Mouse (Mus musculus): ENCODE data around the gene Ulk4.

Gene Ulk4

DNA sequence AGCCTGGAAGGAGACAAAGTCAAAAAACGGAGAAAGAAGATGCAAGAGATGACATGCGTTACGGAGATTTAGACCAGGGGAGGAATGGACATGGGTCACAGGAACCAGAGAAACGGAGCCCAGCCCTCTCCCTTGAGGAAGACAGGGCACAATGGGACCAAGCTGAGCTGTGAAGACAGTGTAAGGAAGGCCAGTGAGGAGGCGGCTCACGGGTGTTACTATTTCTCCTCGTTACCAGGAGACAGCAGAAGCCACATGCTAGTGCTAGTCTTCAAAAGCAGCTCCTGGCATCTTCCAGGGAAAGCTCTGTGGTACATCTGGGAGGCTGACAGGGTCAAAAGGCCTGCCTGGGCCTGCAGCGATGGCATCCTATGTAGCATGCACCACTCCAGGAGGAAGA lies 89.2 kb downstream of the Ulk4 start:
- DNase-seq = no peak

DNA sequence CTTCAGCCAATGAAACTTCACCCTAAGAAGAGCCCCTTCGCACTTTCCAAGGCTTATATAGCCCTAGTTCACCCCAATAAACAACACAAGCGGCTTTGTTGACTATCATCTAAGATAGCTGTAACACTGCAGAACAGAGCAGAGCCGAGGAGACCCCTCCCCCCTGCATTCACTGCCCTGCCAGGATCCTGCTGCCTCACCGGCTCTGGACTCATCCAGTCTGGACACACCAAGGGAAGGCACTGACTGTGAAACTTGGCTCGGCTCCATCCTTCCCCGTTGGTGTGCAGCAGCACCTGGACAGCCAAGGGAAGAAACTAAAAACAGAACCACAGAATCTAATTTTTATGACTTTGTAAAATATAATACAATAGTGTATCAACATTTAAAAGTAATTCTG lies 91.2 kb downstream of the Ulk4 start:
- DNase-seq = peak; percentile 74 to 86

DNA sequence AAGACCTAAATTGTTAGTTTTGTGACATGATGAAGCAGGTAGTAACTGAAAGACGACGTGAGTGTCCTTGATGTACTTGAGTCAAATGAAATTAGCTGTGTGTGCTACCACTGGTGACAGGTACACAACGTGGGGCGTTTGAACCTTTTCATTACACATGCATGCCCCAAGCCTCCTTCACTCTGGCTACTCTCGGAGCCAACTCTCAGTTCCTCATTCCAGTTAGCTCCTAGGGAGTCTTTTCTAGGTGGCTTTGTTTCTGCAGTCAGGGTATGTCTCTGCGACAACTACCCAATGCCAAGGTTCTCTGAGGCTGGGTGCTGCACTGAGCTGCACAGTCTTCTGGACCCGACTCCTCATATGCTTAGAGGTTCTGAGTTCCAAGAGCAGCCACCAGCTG lies 100.6 kb downstream of the Ulk4 start:
- DNase-seq = no peak

DNA sequence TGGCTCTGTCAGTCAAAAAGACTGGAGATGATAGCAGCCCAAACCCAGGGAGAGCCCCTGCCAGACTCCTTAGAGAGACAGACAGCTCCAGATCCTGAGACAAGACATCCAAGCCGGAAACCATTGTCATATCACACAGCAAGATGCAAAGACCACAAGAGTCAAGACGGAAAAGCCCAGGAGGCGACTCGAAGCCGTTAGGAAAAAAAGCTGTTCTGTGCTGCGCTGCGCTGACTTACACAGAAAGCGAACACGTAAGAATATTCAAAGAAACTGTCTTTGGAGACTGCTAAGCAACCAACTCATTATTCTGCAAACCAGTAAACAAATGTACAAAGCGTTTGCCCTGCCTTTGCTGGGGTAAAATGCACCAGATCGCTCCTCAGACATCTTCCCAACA lies 101.8 kb downstream of the Ulk4 start:
- no peak for DNase-seq

DNA sequence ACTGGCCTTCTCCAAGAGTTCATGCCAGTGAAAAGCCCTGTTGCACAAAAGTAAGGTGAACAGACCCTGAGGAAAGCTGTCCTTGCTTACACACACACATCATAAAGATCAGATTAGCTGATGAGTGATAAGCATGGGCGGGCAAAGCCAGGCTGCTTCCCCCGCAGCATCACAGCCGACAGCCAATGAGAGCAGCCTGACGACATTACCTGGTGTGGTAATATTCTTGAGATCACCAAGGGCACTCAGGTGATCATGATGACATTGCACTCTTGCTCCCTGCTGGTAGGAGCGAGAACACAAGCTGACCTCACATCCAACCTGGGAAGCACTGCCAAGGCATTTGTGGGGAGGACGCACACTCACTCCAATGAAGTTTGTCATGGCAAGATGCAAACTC lies 104.9 kb downstream of the Ulk4 start:
- DNase-seq = no peak

DNA sequence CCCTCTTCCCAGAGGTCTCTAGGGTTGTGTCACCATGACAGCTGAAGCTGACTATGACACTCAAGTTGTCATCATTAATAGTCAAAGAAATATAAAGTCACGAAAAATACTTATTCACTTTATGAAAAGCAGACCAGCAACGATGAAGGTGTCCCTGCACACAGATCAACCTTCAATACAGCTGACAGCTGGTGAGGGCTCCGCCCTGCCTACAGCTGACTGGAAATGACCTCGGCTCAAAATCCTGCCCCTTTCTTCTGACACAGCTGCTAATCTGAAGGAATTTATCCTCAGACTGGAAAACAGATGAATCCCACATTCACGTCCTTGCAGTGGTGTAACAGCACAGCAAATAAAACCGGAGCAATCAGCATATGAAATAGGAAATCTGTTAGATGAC lies 105.4 kb downstream of the Ulk4 start:
- DNase-seq = no peak

DNA sequence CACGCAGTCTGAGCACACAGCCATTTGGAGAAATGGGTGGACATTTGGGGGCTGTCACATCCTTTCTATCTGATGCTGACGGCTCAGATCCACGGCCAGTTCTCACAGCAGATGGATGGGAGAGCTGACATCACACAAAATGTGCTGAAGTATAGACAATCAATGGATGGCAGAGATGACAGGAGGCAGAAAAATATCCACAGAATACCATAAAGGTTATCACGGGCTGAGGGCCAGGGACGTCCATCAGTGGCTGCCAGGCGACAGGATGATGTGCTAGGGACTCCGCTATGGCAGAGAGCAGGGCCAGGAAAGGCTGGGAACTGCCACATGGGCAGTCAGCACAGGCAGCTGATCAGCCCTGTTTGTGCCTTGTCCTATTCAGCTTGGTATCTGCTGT lies 112.4 kb downstream of the Ulk4 start:
- DNase-seq = no peak

DNA sequence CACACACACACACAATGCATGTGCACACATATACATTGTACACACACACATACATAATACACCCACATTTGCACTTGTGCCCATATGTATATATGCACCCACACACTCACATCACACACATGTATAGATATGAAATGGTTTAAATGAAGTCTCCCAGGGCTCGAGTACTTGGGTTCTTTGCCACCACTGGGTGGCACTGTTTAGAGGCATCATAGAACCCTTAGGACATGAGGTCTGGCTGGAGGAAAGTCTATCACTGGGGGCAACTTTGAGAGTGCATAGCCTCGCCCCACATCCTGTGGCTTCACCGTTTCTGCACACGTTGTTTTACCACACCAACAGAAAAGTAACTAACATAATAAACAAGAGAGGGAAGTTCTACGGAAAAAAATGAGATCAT lies 114.2 kb downstream of the Ulk4 start:
- peak; percentile 21 to 52 for DNase-seq

DNA sequence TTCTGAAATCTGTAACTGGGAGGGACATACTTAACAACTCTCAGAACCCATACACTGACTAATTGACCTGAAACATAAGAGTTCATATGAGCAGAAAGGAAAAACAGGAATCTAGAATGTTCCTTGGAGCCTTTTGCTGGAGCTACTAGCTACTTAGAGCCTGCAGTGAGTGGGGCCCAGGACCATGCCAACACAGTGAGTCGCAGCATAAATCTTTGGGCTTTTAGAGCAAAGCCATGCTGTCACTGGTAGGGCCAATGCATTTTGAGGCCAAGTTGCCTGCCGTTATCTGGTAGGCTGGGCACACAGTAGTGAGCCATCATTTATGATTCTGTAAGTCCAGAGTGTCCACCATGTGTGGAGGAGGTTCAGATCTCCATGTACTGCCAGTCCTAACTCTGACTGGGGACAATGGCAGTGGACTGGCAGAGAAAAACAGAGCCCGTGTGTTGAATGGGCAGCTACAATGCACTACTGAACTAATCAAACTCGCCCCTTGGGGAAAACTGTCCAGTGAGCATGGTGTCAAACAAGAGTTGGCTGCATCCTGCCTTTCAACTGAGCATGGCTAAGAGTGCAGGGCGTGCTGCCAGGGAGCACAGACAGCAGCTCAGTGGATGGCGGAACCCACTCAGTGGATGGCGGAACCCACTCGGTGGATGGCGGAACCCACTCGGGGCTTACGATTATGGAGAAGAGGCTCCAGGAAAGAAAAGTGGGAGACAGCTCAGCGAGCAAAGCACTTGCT lies 115.0 kb downstream of the Ulk4 start:
- peak; percentile 61 to 74 for DNase-seq

DNA sequence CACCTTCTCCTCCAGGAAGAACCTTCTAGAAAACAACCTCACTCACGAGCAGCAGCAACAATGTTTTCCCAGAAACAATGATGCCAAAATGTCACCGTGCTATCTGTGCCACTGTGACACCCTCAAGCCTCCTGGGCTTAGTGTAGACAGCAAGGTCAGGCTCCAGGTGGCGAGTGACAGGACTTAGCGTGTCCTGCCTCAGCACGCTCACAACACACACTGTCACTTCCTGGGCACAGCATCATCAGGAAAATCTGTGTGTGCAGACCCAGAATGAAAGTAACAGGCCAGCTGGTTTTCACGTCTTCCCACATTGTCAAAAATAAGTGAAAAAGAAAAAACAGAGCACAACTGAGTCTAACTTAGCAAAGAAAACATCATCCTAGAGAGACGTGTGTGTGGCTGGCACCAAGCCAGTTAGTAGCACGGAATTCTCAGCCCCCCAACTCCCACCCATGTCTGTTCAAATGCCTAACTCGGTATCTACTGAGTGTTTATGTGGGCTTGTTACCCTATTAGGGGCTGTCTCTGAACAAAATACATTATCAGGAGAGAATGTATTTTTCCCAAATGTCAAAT lies 120.7 kb downstream of the Ulk4 start:
- DNase-seq = no peak

DNA sequence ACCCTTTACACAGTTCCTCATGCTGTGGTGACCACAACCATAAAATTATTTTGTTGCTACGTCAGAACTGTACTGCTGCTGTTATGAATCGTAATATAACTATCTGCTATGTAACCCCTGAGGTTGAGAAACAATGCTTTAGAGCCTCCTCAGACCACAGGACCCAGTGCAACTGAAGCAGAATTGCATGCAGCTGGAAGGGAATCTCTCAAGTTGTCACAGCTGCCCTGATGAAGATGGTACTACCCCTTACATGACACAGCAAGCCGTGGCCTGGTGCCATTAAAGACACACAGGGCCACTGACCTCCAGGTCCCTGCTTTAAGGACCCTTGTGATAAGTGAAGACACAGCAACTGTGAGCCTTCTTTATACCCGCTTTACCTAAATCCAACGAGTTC lies 123.7 kb downstream of the Ulk4 start:
- no peak for DNase-seq

DNA sequence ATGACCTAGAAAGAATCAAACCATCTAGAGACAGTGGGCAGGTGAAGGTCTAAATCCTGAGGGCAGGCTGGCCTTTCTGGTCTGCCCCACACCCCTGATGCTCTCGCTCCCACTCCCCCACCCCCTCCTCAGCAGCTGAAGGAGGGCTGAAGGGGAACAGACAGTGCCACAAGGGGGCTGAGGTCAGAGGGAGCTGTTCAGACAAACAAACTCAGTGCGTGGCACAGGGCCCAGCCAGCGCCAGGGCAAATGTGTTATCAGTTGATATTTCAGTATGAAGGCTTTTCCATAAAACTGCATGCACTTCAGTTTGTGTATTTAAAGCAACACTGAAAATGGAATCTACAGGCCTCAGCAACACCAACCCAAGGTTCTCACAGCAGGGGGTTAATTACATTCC lies 128.4 kb downstream of the Ulk4 start:
- DNase-seq = no peak

DNA sequence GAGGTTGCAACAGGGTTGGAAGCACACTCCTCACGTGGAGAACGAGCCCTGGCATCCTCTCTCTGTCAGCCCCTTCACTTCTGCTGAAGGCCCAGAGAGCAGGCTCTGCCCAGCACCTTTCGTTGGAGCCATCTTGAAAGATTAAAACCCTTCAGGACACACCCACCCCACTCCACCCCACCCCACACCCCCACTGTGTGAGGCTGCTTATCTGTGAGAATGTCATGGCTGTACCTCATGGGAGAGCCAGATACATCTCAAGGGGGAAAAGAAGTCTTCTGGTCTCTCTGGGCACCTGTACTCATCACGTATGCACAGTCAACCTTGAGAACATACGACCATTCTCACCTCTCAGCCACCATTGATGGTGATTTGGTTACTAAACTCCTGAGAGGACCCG lies 133.8 kb downstream of the Ulk4 start:
- DNase-seq = no peak

DNA sequence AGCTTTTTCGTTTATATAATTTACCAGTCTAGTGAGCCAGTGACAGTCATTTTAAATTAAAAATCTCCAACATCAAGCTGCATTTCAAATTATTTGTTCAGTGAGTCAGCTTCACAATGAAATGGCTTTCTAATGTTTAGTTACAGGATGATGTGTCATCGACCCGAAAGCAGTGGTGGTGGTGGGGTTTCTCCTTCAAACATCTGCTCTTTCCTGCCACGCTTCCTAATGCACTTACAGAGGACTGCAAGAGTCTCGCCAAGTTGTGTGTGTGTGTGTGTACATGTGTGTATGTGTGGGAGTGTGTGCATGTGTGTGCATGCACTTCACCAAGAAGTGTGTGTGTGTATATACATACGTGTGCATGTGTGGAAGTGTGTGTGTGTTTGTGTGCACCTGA lies 144.4 kb downstream of the Ulk4 start:
- no peak for DNase-seq

DNA sequence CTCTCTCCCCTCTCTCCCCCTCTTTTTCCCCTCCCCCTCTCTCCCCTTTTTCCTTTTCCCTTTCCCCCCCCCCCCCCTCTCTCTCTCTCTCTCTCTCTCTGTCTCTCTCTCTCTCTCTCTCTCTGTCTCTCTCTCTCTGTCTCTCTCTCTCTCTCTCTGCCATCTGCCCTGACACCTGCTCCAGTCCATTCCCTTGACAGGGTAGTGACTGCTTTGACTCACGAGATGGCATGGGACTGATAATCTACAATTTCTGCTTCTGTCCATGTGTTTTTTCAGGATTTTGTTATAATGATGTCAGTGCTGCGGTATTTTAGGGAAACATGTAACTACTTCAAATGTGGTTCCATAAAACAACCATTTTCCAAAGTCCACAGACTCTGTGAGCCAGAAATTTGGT lies 147.5 kb downstream of the Ulk4 start:
- DNase-seq = no peak

DNA sequence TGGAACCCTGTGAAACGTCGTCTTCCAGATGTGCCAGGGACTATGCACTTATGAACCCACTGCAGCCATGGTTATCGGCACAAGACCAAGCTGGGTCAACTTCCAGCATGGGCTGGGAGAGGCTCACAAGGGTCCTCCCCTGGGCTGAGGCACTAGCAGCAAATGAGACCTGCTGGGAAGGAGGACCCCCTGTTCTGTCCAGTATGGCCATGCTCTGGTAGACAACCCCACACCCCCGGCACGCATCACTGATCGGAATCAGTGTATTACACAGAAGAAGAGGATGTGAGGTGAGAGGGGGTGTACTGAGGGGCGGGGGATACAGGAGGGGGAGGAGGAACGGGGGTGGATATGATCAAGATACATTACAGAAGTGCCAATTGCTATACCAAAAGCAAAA lies 148.1 kb downstream of the Ulk4 start:
- no peak for DNase-seq

DNA sequence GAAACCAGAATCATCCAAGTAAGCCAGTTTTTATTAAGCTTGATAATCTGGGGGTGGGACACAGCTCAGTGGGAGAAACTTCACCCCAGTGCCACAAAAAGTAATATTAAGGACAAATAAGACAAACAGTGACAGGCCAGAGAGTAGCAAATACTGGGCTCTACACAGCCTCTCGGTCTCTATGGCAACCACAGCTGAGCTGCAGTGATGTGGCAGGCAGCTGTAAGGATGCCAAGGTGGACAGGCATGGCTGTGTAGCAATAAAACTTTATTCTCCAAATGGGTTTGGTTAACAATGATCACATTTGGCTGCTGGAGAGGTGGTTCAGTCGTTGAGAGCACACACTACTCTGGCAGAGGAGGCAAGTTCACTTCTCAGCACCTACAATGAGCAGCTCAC lies 150.0 kb downstream of the Ulk4 start:
- DNase-seq = no peak

DNA sequence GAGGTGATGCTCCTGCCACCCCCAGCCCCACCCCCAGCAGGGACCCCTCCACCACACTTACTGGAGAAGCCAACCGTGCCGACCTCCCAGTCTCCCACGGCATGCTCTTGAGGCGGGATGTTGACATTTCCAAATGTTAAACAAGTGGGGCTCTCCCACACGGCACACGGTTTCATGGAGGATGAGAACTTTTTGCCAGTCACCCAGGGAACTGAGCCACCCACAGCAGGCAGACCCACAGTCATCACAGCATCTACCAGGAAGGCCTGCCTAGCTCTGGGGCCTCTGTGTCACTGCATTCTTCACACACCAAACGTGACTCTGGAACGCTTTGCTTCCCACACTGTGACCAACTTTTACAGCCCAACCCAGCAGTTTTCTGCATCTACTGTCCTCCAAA lies 152.3 kb downstream of the Ulk4 start:
- no peak for DNase-seq

DNA sequence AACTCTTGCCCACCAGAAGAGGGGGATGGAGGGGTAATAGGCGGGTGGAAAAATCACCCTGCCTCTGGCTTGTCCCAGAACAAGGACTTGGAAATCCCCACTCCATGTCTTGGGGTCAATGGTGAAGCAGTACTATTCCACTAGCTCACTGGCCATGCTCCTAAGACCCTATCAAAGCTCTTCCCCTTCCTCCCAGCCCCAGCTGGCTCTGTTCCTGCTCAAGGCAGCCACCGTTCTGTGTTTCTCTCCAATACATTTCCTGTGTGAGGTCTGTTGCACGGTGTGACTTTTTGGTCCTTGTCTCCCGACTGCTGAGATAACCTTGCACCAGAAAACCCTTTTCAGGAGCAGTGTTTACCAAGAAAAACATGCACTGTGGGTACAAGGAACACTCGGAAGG lies 155.0 kb downstream of the Ulk4 start:
- DNase-seq = no peak

DNA sequence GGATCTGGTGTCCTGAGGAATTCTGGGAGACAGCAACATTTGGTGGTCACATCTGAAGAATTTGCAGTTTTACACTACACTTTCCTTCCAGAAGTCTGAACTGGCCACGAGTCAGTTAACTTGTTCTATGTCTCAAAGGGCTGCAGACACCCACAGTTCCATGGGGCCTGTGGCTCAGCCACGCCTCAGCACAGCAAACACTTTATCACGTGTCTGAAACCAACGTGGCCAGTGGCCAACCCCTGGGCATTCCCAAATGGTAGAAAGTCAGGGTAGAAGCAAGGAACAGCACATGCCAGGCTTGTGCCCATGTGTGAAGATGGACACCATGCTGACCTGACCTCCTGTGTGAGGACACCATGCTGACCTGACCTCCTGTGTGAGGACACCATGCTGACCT lies 159.1 kb downstream of the Ulk4 start:
- DNase-seq = no peak

DNA sequence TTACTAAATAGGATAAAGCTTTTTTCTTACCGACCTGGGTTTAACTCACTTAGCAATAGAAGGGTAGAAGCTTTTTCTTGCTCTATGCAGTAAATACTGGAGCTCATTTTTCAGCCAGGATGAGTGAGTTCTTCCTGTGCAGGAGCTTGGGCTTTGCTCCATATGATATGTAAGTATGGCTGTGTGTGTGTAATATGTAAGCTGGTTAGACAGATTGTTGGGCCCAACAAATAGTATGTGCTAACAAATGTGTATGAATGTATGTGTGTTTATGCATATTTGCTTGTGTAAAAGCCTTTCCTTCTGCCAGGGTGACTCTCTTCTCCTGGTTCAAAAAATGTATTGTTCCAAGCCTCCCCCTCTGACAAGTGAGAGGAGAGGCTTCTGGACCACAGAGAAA lies 164.9 kb downstream of the Ulk4 start:
- DNase-seq = no peak

DNA sequence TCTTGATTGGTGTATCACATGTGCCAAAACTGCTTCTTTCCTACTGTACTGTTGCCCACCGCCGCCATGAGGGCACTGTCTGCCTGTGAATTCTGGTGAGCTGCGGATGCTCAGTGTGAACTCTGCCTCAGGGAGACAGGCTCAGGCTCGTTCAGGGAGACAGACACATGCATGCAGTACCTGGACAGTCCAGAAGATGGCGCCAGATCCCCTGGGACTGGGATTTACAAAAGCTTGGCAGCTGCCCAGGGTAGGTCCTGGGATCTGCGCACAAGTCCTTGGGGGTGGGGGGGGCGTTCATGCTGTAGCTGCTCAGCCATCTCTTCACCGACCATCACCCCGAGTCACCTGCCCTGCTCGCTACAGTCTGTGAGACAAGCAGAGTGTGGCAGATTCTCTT lies 168.9 kb downstream of the Ulk4 start:
- peak; percentile 81 to 87 for DNase-seq

DNA sequence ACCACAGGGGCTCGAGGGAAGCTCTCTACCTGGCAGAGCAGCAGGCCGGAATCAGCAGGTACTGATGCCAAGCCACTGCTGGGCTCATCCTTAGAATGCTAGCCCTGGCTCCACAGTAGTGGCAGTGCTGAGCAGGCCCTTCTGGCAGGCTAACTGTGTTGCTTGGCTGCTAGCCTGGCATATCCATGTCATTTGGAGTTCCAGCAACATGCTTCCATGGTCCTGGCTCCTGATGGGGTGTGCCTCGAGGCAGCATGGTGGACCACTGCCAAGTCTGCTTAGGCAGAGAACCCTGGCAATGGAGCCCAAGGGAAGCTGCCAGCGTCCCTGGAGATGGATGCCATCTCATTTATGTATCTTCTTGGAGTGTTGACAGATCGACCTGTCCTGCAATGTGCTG lies 169.4 kb downstream of the Ulk4 start:
- peak; percentile 96 to 97 for DNase-seq

DNA sequence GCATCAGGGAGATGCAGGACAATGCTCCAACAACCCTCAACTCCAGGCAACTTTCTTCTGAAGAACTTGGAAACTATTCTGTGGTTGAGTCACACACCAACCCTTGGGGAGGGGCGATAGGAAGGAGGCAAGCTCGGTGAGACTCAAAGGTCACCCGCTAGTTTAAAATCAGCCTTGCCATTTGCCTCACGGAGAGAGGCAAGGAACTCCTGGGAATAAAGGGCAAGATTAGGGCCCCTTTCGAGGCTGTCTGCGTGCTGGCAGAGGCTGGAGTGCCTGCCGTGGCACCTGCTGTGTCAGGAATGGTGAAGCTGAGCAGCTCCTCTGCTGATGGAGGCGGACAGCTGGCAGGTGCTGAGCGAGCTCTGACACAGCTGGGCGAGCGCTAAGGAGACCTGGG lies 169.9 kb downstream of the Ulk4 start:
- DNase-seq = peak in 1 of 2 experiments; percentile 13

DNA sequence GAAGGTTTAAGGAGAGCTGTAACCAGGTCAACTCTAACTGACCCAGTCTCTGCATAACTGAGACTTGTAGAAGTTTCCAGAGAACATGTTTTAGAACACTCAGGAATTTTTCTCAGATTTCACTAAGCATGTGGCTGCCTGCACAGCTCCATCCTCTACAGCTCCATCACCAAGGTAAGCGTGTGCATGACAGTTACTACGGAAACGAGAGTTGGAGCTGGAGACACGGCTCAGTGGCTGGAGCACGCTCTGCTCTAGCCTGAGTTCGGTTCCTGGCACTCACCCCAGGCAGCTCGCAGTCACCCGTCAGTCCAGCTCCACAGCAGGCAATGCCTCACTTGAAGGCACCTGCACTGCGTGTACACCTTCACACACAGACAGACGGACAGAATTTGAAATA lies 175.5 kb downstream of the Ulk4 start:
- no peak for DNase-seq
